Mouse (Mus musculus) forebrain, postnatal 0 days (tissue): ENCODE data around the gene Smim24. TPM values are rescaled to one million over a fixed set of nuclear protein-coding genes. Genes with fewer than 3 reads are reported as not detected.

Experiments
- ATAC-seq: fragments of 200-750 bp; cut with Nextera tagmentation; 2 replicates; pipeline ENCODE4 v1.8.0; 2017; ENCODE audit warnings: mild to moderate bottlenecking, moderate library complexity
- DNase-seq: peaks from one replicate; pipeline ENCODE4 v3.0.0-alpha.2; 2015
- H3K27ac ChIP-seq: fragments of 300-500 bp; sonication (generic); 2 replicates; pipeline ENCODE4 v1.5.1; 2014; ENCODE audit warnings: low read depth, mild to moderate bottlenecking, antibody characterized with exemption, low read length, moderate library complexity, mixed read lengths
- H3K27me3 ChIP-seq: fragments of 300-500 bp; sonication (generic); 2 replicates; pipeline ENCODE4 v1.6.1; 2014; ENCODE audit warnings: mild to moderate bottlenecking, low read length, mixed read lengths; ENCODE audit not compliant: insufficient read depth
- H3K36me3 ChIP-seq: fragments of 300-500 bp; sonication (generic); 2 replicates; pipeline ENCODE4 v1.6.1; 2014; ENCODE audit warnings: mild to moderate bottlenecking, moderate library complexity; ENCODE audit not compliant: insufficient read depth
- H3K4me1 ChIP-seq: fragments of 300-500 bp; sonication (generic); 2 replicates; pipeline ENCODE4 v1.6.1; 2014; ENCODE audit warnings: antibody characterized with exemption; ENCODE audit not compliant: insufficient read depth
- H3K4me2 ChIP-seq: fragments of 300-500 bp; sonication (generic); 2 replicates; pipeline ENCODE4 v1.6.1; 2014; ENCODE audit warnings: low read depth, mild to moderate bottlenecking, moderate library complexity
- H3K4me3 ChIP-seq: fragments of 300-500 bp; sonication (generic); 2 replicates; pipeline ENCODE4 v1.5.1; 2014; ENCODE audit warnings: low read depth, low read length, mixed read lengths
- H3K9ac ChIP-seq: fragments of 300-500 bp; sonication (generic); 2 replicates; pipeline ENCODE4 v1.6.1; 2014; ENCODE audit warnings: mild to moderate bottlenecking
- H3K9me3 ChIP-seq: fragments of 300-500 bp; sonication (generic); 2 replicates; pipeline ENCODE4 v1.6.1; 2016; ENCODE audit warnings: low read length
- CTCF ChIP-seq: sonication (generic); IDR thresholded peaks from 2 replicates; pipeline ENCODE4 v1.5.1; 2016; ENCODE audit warnings: antibody characterized with exemption, control low read depth, low read depth
- WGBS: fragments of 180-500 bp; shearing (Covaris S2); extraction: QIAGEN DNeasy Blood & Tissue Kit; methylation state at CpG from one replicate; pipeline ENCODE4 v1.1.7; 2014; 5-methylcytosine and 5-hydroxymethylcytosine counted together
- polyA plus RNA-seq: library from polyadenylated mRNA; unstranded; fragments of >200 nt; fragmentation: Nextera tagmentation; extraction: Ambion mirVana; gene quantifications from 2 replicates; pipeline ENCODE4 v1.2.1, GENCODE M21; 2015
- total RNA-seq: library from RNA; depleted of rRNA; stranded (reverse); fragments of >200 nt; gene quantifications from 2 replicates; pipeline ENCODE4 v1.2.3, GENCODE M21; 2014

The Smim24 gene
- total and polyA plus RNA-seq, 2 experiments from 2014 or later = 1.3 to 1.7 TPM

DNA sequence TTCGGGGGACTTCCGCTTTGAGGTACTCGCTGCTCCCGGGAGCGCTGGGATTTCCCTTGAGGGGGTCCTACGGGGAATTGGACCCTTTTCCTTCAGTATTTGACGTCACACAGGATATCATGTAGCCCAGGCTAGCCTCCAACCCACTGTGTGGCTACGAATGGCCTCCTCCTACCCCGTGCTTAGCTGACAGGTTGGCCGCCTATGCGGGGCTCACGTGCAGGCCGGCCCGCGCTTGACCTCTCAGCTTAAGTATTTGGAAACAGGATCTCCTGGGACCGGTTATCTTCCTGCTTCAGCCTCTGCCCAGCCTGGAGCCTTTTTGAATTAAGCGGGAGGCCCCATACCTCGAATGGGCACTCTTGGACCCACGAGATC lies 8.3 kb upstream of the Smim24 start:
- DNase-seq (no peak), ATAC-seq (peak; percentile 37)
- H3K4me2 ChIP-seq = peak overlapping the region; percentile 85
- H3K27me3 ChIP-seq = no peaks in the 10 kb centered on the region
- no peak for TF ChIP-seq CTCF
- peak overlapping the region; percentile 86 for H3K9ac ChIP-seq
- peaks cover 36% of the 10 kb centered on the region for H3K36me3 ChIP-seq
- peak overlapping the region; percentile 90 for H3K27ac ChIP-seq
- 3% methylated on average over 19 of the region's 19 CpGs for WGBS
- peak overlapping the region; percentile 72 for H3K4me3 ChIP-seq
- H3K9me3 ChIP-seq = no peaks in the 10 kb centered on the region
- peaks cover 11% of the 10 kb centered on the region for H3K4me1 ChIP-seq

DNA sequence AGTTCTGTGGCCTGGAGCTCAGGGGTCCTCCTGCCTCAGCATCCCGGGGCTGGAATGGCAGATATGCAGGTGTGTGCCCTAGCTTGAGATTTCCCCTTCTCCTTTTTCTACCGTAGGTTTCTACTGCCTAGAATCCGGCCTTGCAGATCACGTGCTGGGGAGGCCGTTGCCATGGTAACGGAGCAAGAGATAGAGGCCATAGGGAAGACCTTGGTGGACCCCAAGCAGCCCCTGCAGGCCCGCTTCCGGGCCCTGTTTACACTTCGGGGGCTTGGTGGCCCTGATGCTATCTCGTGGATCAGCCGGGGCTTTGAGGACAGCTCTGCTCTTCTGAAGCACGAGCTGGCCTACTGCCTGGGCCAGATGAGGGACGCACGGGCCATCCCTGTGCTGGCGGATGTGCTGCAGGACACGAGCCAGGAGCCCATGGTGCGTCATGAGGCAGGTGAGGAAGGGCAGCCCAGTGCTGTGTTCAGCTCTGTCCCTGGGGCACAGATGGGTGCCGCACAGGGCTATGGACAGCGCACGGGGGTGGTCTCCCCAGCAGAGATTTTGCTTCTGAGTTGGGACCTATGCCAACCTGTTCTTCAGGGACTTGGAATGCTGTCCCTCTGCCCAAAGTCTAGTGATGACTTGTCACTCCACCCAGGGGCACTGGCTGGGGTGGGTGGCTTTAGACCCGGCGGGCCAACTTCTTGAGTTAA lies 7.1 kb upstream of the Smim24 start:
- no peaks in the 10 kb centered on the region for H3K27me3 ChIP-seq
- H3K4me2 ChIP-seq = peak overlapping the region; percentile 85
- DNase-seq = no peak
- H3K4me3 ChIP-seq = no peak overlapping the region
- H3K36me3 ChIP-seq = peaks cover 36% of the 10 kb centered on the region
- TF ChIP-seq CTCF = no peak
- WGBS = 80% methylated on average over 22 of the region's 22 CpGs
- no peak overlapping the region for H3K27ac ChIP-seq
- no peaks in the 10 kb centered on the region for H3K9me3 ChIP-seq
- H3K9ac ChIP-seq = no peak overlapping the region
- H3K4me1 ChIP-seq = peaks cover 11% of the 10 kb centered on the region
- no peak for ATAC-seq

DNA sequence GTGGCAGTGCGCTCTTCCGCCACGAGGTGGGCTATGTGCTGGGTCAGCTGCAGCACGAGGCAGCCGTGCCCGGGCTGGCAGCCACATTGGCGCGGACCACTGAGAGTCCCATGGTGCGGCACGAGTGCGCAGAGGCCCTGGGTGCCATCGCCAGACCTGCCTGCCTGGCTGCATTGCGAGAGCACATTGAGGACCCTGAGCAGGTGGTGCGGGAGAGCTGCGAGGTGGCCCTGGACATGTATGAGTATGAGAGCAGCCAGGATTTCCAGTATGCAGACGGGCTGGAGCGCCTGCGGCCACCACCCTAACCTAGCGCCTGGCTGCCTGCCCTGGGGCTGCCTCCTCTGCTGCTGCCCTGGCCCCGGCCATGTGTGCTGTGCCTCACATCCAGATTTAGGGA lies 5.1 kb upstream of the Smim24 start:
- TF ChIP-seq CTCF = no peak
- Histone ChIP-seq H3K36me3 (peaks cover 39% of the 10 kb centered on the region), H3K27ac (no peak overlapping the region), H3K9ac (no peak overlapping the region), H3K4me2 (no peak overlapping the region), H3K27me3 (no peaks in the 10 kb centered on the region), H3K9me3 (no peaks in the 10 kb centered on the region), H3K4me3 (no peak overlapping the region), H3K4me1 (peaks cover 11% of the 10 kb centered on the region)
- WGBS = 93% methylated on average over 20 of the region's 20 CpGs
- no peak for DNase-seq
- no peak for ATAC-seq

DNA sequence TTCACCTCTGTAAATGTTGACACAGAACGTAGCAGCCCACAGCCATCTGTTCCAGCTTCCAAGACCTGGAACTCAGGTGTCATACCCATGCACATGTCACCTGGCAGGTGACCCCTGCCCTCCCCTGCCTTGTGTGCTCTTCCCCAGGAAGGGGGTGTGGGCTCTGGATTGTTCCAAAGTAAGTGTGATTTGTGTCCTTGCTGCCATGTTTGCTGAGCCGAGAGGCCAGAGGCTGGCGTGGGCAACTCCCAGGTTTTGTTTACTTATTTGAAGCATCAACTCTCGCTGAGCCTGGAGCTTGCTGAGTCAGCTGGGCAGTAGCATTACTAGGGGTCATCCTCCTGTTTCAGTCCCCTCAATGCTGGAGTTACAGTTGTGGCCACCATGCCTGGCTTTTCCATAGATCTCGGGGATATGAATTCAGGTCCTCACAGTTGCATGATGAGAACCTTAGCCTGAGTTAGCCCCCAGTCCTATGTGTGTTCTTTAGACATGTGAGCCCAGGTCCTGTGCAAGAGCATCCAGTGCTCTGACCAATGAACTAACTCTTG lies 4.3 kb upstream of the Smim24 start, which contains the start of gene Gm48552:
Gene Gm48552, plus strand, starts transcription at position 501 of the 551 bp plus-strand sequence.
- no peak for TF ChIP-seq CTCF
- Histone ChIP-seq H3K27ac (no peak within 1 kb of the TSS), H3K4me3 (no peak within 1 kb of the TSS), H3K27me3 (no peaks in the 10 kb centered on the region), H3K4me1 (peaks cover 11% of the 10 kb centered on the region), H3K4me2 (no peak within 1 kb of the TSS), H3K9me3 (no peaks in the 10 kb centered on the region), H3K9ac (no peak within 1 kb of the TSS), H3K36me3 (peaks cover 39% of the 10 kb centered on the region)
- DNase-seq (no peak), ATAC-seq (no peak)
- WGBS = 86% methylated on average over 5 of the region's 5 CpGs

DNA sequence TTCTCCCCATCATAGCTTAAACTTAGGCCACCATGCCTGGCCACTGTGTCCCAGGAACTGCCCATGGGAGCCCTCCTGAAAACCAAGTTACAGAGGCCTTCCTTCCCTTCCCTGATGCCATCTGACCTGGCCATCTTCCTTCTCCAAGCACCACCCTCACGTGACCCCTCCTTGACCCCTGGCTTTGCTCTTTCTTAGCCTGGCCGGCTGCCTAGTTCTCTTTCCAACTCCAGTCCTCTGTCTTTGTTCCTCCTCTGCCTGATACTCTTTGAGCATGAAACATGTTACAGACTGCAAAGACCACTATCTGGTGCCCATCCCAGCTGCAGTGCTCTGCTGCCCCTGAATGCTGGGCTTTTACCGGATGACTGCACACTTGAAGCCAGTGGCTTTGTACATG lies 3.5 kb upstream of the Smim24 start:
- peaks cover 11% of the 10 kb centered on the region for H3K4me1 ChIP-seq
- H3K27me3 ChIP-seq = no peaks in the 10 kb centered on the region
- DNase-seq (no peak), ATAC-seq (0 out of 2 replicates have a peak, but pooled peaks have one; percentile 3)
- no peak overlapping the region for H3K9ac ChIP-seq
- H3K9me3 ChIP-seq = no peaks in the 10 kb centered on the region
- 50% methylated on average over 3 of the region's 3 CpGs for WGBS
- peaks cover 39% of the 10 kb centered on the region for H3K36me3 ChIP-seq
- TF ChIP-seq CTCF = no peak
- H3K27ac ChIP-seq = no peak overlapping the region
- H3K4me3 ChIP-seq = no peak overlapping the region
- no peak overlapping the region for H3K4me2 ChIP-seq

DNA sequence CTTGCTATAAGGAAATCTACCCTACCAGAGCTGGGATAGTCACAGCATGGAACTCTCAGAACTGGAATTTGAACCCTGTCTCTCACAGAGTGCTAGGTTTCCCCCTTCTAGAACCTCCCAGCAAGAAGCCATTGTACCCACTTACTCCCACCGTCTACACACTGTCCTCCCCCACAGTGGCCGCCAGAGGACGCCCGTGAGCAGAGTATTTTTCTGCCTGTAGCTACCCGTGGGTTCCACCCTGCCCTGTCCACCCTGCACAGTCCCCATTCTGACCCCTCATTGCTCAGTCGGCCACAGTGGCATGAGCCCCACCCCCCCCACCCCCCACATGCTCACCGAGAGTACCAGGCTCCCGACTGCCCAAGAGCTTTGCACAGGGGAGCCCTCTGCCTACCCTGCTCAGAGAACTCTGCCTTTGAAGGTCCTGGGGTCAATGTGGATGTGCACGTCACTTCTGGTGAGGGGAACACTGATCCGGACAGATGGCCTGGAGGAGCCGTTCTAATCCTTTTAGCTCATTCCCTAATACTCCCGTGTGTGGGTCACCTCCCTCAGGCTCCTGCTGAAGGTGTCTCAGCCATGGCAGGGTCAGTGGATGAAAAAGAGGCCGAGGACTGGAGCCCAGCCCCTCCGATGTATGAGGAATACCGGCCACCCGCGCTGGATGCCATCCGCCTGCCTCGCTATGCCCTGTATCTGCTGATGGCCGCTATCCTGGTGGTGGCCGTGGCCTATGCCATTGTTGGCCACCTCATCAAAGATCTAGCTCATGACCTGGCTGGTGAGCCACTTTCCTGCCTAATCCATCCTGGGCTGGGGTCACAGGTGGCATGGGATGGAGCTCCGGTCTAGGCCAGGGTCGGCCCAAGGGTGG lies 2.8 kb upstream of the Smim24 start:
- peak; percentile 90 for TF ChIP-seq CTCF
- Histone ChIP-seq H3K9ac (no peak overlapping the region), H3K9me3 (no peaks in the 10 kb centered on the region), H3K36me3 (peaks cover 39% of the 10 kb centered on the region), H3K4me3 (no peak overlapping the region), H3K27me3 (no peaks in the 10 kb centered on the region), H3K4me2 (no peak overlapping the region), H3K27ac (no peak overlapping the region), H3K4me1 (peaks cover 5% of the 10 kb centered on the region)
- WGBS = 62% methylated on average over 23 of the region's 23 CpGs
- ATAC-seq (peak; percentile 76), DNase-seq (peak; percentile 75)

DNA sequence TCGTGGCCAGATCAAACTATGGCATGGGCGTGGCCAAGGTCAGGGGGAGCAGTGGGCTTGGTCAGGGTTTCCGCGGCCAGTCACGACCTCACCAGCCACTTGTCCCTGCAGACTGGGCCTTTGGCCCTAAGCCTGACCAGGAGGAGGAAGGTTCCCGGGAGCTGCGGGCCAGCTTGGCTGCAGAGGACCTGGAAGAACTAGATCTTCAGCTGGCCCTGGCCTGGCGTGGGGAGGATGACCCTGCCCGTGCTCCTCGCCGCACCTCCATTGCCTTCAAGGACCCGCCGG lies 2.2 kb upstream of the Smim24 start:
- peaks cover 38% of the 10 kb centered on the region for H3K36me3 ChIP-seq
- H3K9ac ChIP-seq = no peak overlapping the region
- H3K9me3 ChIP-seq = no peaks in the 10 kb centered on the region
- no peak overlapping the region for H3K27ac ChIP-seq
- H3K27me3 ChIP-seq = no peaks in the 10 kb centered on the region
- 89% methylated on average over 13 of the region's 13 CpGs for WGBS
- no peak for DNase-seq
- H3K4me1 ChIP-seq = no peaks in the 10 kb centered on the region
- no peak overlapping the region for H3K4me2 ChIP-seq
- no peak overlapping the region for H3K4me3 ChIP-seq
- TF ChIP-seq CTCF = no peak
- no peak for ATAC-seq
